In the genomic region with DNA sequence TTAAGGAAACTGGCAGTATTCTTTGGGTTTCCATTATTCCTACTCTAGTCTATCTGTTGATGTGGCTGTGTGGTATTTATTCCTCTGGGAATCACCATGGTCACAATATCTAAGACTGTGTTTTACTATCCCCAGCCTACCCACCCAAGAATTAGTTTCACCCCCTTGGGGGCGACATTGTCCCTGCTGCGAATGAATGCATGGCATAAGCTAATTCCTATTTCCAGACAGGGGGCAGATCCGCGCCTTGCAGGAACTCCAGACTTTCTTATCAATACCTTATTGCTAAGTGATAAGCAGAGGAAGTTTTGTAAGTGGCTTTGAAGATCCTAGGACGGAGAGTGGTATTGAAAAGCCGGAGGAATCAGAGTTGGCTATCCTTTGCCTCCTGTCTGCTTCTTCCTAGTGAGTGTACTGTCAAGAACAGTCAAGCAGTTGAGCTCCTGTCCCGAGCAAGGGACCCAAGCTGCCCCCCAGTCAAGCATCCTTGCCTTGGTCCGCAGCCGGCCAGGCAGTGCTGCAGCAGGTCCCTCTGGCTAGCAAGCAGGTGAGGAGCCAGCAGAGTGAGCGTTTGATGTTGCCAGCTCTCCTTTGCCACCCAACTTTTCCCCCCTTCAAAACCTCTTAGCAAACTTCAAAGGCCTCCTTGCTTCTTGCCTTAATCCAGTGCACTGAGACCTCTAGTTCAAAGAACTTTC, we compare ENCODE assay signal across 8 mouse cellular contexts.
A peak's percentile ranks its signal among the peaks of the same experiment; 100 is the strongest.
DNase-seq lines count a peak whose midpoint lies in the region; ATAC-seq and TF ChIP-seq lines count a peak whose summit lies in the region.

No protein-coding gene starts in this region.

- DNase-seq in left cerebral cortex, adult 2 months (ENCODE audit: extremely low spot score in 1 of 2, low spot score in 2 of 2): no peak
- no peak for DNase-seq in left cerebral cortex, adult 8-10 months (ENCODE audit: low spot score in 2 of 2)
- DNase-seq in embryonic facial prominence, embryonic 11.5 days (ENCODE audit: low spot score): peak; percentile 59
- peak; percentile 52 for DNase-seq in hindbrain, embryonic 10.5 days (ENCODE audit: low spot score)
- no peak for DNase-seq in c-Kit-positive CD71-positive TER-119-positive erythroid progenitor cells, embryonic 14.5 days (ENCODE audit: low spot score)
- DNase-seq in cerebellum, postnatal 4 days (ENCODE audit: low spot score in 2 of 2): no peak

- intact Hi-C loops in left cerebral cortex, adult 2 months (cut with DNase I): loop anchor here (5.0 to 10.0 kb wide), 4 partner anchors 620 to 1510 kb away; no protein-coding TSS in a partner anchor

- H3K4me1 ChIP-seq in embryonic facial prominence, embryonic 11.5 days (ENCODE audit: control insufficient read depth, insufficient read depth, low read length): no peaks in the 10 kb centered on the region; the same call in 1 of the 2 replicates
- H3K4me1 ChIP-seq in hindbrain, embryonic 10.5 days (replicated peaks): peaks cover 65% of the 10 kb centered on the region
- H3K4me1 ChIP-seq in midbrain, embryonic 12.5 days: peaks cover 55% of the 10 kb centered on the region

- 6% methylated on average over 10 of the region's 10 CpGs for WGBS in embryonic facial prominence, embryonic 11.5 days
- 10% methylated on average over 10 of the region's 10 CpGs for WGBS in hindbrain, embryonic 10.5 days
- 3% methylated on average over 10 of the region's 10 CpGs for WGBS in midbrain, embryonic 12.5 days

- no peaks in the 10 kb centered on the region for H3K9me3 ChIP-seq in embryonic facial prominence, embryonic 11.5 days (replicated peaks; ENCODE audit: control insufficient read depth, low read length)
- no peaks in the 10 kb centered on the region for H3K9me3 ChIP-seq in hindbrain, embryonic 10.5 days
- H3K9me3 ChIP-seq in midbrain, embryonic 12.5 days: no peaks in the 10 kb centered on the region

- H3K27me3 ChIP-seq in embryonic facial prominence, embryonic 11.5 days (ENCODE audit: control insufficient read depth, insufficient read depth, low read length): no peaks in the 10 kb centered on the region
- peaks cover 3% of the 10 kb centered on the region; the same call in 1 of the 2 replicates for H3K27me3 ChIP-seq in hindbrain, embryonic 10.5 days (ENCODE audit: insufficient read depth, poor library complexity, severe bottlenecking)
- no peaks in the 10 kb centered on the region for H3K27me3 ChIP-seq in midbrain, embryonic 12.5 days

- peak overlapping the region; percentile 26 for H3K4me2 ChIP-seq in embryonic facial prominence, embryonic 11.5 days (ENCODE audit: low read depth, low read length)
- H3K4me2 ChIP-seq in midbrain, embryonic 12.5 days (replicated peaks): peak overlapping the region; percentile 46

- no peaks in the 10 kb centered on the region for H3K36me3 ChIP-seq in embryonic facial prominence, embryonic 11.5 days (replicated peaks; ENCODE audit: control insufficient read depth, insufficient read depth, low read depth, low read length)
- no peaks in the 10 kb centered on the region for H3K36me3 ChIP-seq in hindbrain, embryonic 10.5 days
- H3K36me3 ChIP-seq in midbrain, embryonic 12.5 days: no peaks in the 10 kb centered on the region

- peak; percentile 44 for TF ChIP-seq CTCF in left cerebral cortex, adult 2 months (IDR thresholded peaks at IDR 0.05)

- no peak overlapping the region for H3K9ac ChIP-seq in embryonic facial prominence, embryonic 11.5 days (replicated peaks; ENCODE audit: low read length)
- H3K9ac ChIP-seq in midbrain, embryonic 12.5 days (replicated peaks): peak overlapping the region; percentile 37; the same call in 1 of the 2 replicates

- H3K4me3 ChIP-seq in left cerebral cortex, adult 2 months: no peak overlapping the region
- no peak overlapping the region for H3K4me3 ChIP-seq in embryonic facial prominence, embryonic 11.5 days (ENCODE audit: low read depth, low read length)
- peak overlapping the region; percentile 40 for H3K4me3 ChIP-seq in hindbrain, embryonic 10.5 days
- peak overlapping the region; percentile 27 for H3K4me3 ChIP-seq in midbrain, embryonic 12.5 days

- no peak overlapping the region for H3K27ac ChIP-seq in left cerebral cortex, adult 2 months
- H3K27ac ChIP-seq in embryonic facial prominence, embryonic 11.5 days (replicated peaks; ENCODE audit: low read depth, low read length): no peak overlapping the region
- peak overlapping the region; percentile 85 for H3K27ac ChIP-seq in hindbrain, embryonic 10.5 days
- H3K27ac ChIP-seq in midbrain, embryonic 12.5 days (replicated peaks): peak overlapping the region; percentile 81

- no peak for ATAC-seq in embryonic facial prominence, embryonic 11.5 days (replicated peaks; ENCODE audit: insufficient number of reproducible peaks, low FRiP score, low TSS enrichment, low read depth)
- ATAC-seq in midbrain, embryonic 12.5 days (ENCODE audit: low FRiP score, low read depth): peak; percentile 23; the same call in 1 of the 2 replicates
- no peak for ATAC-seq in megakaryocyte progenitor cell, adult 5-6 weeks (replicated peaks; ENCODE audit: poor library complexity)

Comparison
In these comparisons a context has a peak if more than half of its experiments do, and no peak if none do; other contexts are left out.
1. DNase-seq: peak in embryonic facial prominence, embryonic 11.5 days (single experiment) and hindbrain, embryonic 10.5 days (single experiment); none in left cerebral cortex, adult 2 months (0 of 2), left cerebral cortex, adult 8-10 months (0 of 2), c-Kit-positive CD71-positive TER-119-positive erythroid progenitor cells, embryonic 14.5 days (single experiment) and cerebellum, postnatal 4 days (0 of 2).
2. H3K27ac ChIP-seq: peak in hindbrain, embryonic 10.5 days (single experiment) and midbrain, embryonic 12.5 days (single experiment); none in left cerebral cortex, adult 2 months (single experiment) and embryonic facial prominence, embryonic 11.5 days (single experiment).
3. H3K4me3 ChIP-seq: peak in hindbrain, embryonic 10.5 days (single experiment) and midbrain, embryonic 12.5 days (single experiment); none in left cerebral cortex, adult 2 months (single experiment) and embryonic facial prominence, embryonic 11.5 days (single experiment).